Mouse (Mus musculus) left cerebral cortex, postnatal 14 days (tissue): Measurements from ENCODE around the gene Strn4. TPM values are rescaled to one million over a fixed set of nuclear protein-coding genes. Genes with fewer than 3 reads are reported as not detected.

ENCODE experiments used
- total RNA-seq, 2 experiments: library from RNA; stranded (reverse); gene quantifications; 2 replicates each; pipeline ENCODE4 v1.2.3; 2021

Gene Strn4
- total RNA-seq, 2 experiments from 2014 or later: 333 to 347 TPM

Other genes starting within 250 kb of the Strn4 start
- gene Arhgap35, start 200.9 kb upstream of the Strn4 start, total RNA-seq: 100 to 1,000 TPM; 138 to 148 TPM
- gene Ceacam15, start 140.2 kb upstream of the Strn4 start, total RNA-seq: not detected
- gene Ceacam9, start 94.0 kb upstream of the Strn4 start, total RNA-seq: not detected
- gene Ap2s1, start 77.5 kb upstream of the Strn4 start, total RNA-seq: 100 to 1,000 TPM; 349 to 363 TPM
- gene Slc1a5, start 34.5 kb upstream of the Strn4 start, total RNA-seq: 1 to 10 TPM; 3.8 to 5.7 TPM
- 10 to 100 TPM; 50.3 to 57.2 TPM for gene Fkrp, start 843 bp downstream of the Strn4 start, total RNA-seq
- gene Prkd2, start 27.0 kb downstream of the Strn4 start, total RNA-seq: 1 to 10 TPM; 9.0 to 9.3 TPM
- 100 to 1,000 TPM; 130 to 141 TPM for gene Dact3, start 59.4 kb downstream of the Strn4 start, total RNA-seq
- gene Gng8, start 75.9 kb downstream of the Strn4 start, total RNA-seq: 1 to 10 TPM; 1.2 to 1.5 TPM
- under 1 TPM in 1 of 2 experiments, not detected in 1; 0.11 TPM for gene Ptgir, start 90.6 kb downstream of the Strn4 start, total RNA-seq
- gene Calm3, start 108.2 kb downstream of the Strn4 start, total RNA-seq: 1,000 to 10,000 TPM; 2,088 to 2,136 TPM
- 100 to 1,000 TPM; 215 to 249 TPM for gene Pnmal2, start 128.8 kb downstream of the Strn4 start, total RNA-seq
- gene Pnmal1, start 143.8 kb downstream of the Strn4 start, total RNA-seq: 10 to 100 TPM; 85.4 to 91.6 TPM
- gene Gm42372, start 167.2 kb downstream of the Strn4 start, total RNA-seq: 10 to 100 TPM; 59.2 to 61.7 TPM
- gene Ccdc8, start 176.8 kb downstream of the Strn4 start, total RNA-seq: 1 to 10 TPM; 3.0 TPM
- gene Ppp5c, start 212.0 kb downstream of the Strn4 start, total RNA-seq: 100 to 1,000 TPM; 182 to 185 TPM
- gene Hif3a, start 246.5 kb downstream of the Strn4 start, total RNA-seq: 10 to 100 TPM in 1 of 2 experiments, 1 to 10 TPM in 1; 8.3 to 16.0 TPM